Mouse (Mus musculus) regulatory T cell (primary cell): Measurements from ENCODE around the gene Lefty1.
"Not testable (repeated sequence)": the region's sequence is repeated elsewhere in the genome, so short reads cannot be mapped to it uniquely, and the experiment has no call there.

Source experiments
- in situ Hi-C: fragments of 300-600 bp; cut with MboI, MseI; formaldehyde crosslinking; loops from one replicate; pipeline ENCODE4 v1.15.1; 2025; ENCODE audit warnings: high pct_unique_total_duplicates

Lefty1 gene

DNA sequence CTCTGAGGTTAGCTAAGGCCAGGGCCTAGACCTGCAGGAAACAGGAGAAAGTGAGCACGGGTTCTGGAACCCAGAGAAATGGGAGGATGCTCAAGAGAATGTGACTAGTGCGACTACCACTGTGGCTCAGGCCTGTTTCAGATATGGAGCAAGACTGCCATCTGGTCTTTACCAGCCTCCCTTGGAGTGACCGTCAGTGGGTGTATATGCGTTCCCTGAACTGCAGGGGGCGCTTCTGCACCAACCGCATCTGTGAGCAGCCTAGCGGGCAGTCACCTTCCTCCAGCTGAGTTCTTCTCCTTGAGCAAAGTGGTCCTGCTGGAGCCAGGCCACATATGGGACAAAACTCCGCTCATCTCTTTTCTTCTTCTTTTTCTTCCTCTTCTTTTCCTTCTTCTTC is 15.1 kb upstream of the Lefty1 start:
- in situ Hi-C loops, result no loop called here

DNA sequence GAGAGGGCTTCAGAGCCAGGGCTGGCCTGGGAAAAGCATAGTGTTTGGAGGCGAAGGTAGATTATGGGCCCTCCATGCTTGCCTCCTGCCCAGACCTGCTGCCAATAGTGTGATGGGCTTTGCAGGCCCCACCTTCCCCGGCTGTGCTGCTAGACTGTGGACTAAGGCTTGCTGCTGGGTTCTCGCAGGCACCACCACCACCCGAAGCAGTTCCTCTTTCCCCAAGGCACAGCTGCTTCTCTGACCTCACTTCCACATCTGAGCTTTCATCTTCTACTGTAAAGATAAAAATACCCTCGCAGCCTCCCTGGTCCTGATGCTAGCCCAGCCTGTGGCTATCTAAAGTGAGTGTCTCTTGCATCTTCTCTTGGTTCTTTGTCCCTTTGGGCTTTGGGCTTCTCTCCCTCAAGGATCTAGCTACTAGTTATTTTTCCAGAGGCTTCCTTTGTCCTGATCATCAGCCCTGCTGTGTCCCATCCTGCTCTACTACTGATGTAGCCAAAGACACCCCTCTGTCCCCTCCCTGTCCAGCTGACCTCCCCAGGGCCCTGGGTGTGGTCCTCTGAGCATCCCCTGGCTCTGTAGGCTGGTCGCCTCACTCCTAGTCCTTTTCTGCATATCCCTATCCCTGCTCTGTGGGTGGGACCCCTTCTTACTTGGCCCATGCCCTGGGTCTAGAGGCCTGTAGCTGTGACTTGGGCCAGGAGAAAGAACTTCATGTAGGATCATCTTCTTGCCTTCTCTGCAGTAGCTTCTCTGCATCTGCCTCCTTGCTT is 12.4 kb upstream of the Lefty1 start:
- in situ Hi-C loops, result no loop called here

DNA sequence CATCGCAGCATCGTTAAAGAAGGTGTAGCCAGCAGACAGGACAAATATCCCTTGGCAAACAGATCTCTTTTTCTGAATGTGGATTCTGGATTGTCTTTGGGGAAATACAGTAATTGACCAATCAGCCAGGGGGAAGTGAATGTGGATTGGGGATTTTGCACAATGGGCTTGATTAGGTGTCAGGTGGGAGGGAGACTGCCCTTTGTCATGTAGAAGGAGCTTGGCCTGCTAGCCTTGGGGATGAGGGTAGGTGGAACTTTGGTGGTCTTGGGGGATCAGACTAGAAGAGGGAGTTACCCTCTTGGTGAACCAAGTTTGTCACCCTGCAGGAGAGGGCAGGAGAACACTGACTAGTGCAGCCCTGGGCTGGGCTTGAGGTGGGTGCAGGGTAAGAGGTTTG is 10.1 kb upstream of the Lefty1 start:
- in situ Hi-C loops, result no loop called here

DNA sequence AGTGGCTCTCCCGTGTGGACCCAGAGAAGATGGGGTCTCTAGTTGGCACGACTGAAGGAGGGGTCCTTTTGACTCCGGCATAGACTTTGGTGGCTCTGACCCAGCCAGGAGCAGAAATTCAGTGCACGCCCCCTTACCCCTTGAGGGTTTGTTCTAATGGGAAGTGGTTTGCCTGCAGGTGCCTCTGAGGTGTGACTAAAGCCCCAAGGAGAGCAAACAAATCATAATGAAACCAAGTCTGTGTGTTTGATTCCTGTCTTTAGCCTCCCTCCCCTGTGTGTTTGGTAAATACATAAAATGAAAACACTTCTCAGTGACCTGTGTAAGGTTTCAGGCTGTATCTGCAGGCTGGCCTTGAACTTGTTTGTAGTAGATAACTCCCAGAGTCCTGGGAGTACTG is 8.5 kb upstream of the Lefty1 start:
- in situ Hi-C loops, result no loop called here

DNA sequence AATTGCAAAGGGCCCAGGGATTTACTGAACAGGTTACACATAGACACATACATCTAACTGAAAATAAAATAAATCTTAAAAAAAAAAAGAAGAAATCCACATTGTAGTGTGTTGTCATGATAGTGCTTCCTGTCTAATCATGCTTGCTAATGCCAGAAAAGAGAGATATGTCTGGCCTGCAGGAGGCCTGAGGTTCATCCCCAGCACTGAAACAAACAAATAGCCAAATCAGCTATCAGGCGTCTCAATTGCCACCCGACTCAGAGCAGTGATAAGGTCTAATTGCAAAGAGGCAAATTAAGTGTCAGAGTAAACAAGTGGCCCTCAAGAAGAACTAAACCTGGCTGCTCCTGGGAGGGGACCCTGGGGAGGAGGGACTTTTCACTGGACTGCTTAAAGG is 5.2 kb upstream of the Lefty1 start:
- in situ Hi-C loops, result no loop called here

DNA sequence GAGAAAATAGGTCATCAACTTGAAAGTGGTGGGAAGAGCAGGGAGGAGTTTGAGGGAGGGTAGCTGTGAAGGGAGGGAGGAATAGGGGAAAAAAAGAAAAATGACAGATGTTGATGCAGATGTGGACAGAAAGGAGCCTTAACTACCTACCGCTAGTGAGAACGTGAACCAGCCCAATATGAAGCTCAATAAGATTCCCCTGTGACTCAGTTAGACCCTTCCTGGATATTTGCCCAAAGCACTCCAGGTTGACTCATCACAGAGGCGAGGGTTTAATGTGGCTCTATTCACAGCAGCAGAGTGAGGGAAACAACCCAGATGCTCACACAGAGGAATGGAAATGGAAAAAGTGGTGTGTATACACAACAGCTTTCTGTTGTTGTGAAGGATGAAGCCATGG is 3.7 kb upstream of the Lefty1 start:
- in situ Hi-C loops, result no loop called here

DNA sequence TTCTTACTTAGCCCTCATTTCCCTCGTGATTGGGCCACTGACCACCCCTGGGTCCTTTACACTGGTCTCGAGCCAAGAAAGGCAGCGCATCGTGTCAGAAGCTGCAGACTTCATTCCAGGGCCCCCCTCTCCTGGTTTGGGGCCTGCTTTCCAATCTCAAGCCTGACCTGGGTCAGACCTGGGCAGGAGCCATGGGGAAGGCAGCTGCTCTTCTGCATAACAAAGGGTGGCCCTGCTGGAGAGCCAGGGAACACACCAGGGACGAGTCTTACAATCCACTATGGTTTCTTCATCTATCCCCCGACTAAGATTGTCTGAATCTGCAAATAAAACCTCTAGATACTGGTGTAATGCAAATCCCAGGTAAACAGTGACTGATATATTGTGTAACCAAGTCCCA is 1.2 kb upstream of the Lefty1 start:
- in situ Hi-C loops, result no loop called here

DNA sequence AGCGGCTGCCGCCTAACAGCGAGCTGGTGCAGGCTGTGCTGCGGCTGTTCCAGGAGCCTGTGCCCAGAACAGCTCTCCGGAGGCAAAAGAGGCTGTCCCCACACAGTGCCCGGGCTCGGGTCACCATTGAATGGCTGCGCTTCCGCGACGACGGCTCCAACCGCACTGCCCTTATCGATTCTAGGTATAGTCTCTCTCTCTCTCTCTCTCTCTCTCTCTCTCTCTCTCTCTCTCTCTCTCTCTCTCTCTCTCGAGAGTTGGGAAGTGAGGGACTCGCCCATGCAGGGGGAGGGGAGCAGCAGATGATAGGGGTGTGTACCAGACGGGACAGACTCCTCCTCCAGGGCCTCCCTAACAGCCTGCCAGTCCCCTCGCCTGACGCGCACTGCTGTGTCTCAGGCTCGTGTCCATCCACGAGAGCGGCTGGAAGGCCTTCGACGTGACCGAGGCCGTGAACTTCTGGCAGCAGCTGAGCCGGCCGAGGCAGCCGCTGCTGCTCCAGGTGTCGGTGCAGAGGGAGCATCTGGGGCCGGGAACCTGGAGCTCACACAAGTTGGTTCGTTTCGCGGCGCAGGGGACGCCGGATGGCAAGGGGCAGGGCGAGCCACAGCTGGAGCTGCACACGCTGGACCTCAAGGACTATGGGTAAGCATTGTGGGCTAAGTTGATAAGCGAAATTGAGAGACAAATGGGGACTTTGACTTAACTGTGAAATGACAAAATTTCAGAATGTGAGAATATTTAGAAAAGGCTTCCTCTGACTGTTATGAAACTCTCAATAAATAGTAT is 2.0 kb downstream of the Lefty1 start:
- in situ Hi-C loops, result not testable (repeated sequence)

DNA sequence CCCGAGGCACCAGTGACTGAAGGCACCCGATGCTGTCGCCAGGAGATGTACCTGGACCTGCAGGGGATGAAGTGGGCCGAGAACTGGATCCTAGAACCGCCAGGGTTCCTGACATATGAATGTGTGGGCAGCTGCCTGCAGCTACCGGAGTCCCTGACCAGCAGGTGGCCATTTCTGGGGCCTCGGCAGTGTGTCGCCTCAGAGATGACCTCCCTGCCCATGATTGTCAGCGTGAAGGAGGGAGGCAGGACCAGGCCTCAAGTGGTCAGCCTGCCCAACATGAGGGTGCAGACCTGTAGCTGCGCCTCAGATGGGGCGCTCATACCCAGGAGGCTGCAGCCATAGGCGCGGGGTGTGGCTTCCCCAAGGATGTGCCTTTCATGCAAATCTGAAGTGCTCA is 2.8 kb downstream of the Lefty1 start:
- in situ Hi-C loops, result not testable (repeated sequence)

DNA sequence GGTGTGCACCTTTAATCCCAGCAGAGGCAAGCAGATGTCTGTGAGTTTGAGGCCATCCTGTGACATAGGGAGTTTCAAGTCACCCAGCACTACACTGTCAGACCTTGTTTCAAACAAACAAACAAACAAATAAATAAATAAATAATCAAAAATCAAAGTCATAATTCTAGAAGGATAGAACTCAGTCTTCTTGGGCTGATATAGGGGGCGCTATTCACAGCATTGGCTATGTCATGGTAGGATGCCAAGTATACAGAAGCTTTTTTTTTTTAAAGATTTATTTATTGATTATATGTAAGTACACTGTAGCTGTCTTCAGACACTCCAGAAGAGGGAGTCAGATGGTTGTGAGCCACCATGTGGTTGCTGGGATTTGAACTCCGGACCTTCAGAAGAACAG is 4.0 kb downstream of the Lefty1 start:
- in situ Hi-C loops, result not testable (repeated sequence)

DNA sequence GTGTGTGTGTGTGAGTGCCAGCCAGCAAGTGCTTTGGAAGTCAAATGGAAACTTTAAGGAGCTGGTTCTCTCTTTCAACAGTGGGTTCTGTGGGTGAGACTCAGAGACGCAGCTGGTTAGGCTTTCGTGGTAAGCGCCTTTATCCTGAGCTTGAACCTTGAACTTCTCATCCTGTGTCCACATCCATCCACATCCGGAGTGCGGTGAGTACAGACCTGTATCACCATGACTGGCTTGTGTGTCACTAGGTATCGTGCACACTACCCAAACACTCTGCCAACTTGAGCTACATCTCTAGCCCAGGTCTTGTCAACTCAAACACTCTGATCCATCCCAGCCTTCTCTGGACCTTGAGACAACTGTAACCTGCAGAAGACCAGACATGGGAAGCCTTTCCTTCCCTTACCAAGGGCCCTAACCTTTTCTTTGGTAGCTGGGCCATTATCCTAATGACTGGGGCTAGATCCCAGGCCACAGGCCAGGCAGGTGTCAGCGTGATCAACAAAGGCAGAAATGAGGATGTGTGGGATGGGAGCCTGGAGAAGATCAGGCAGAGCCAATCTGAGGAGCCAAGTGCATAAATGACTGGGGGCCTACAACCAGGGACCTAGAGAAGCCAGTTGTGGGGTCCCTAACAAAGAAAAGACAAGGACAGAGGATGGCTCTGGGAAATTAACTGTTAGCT is 6.1 kb downstream of the Lefty1 start:
- in situ Hi-C loops, result no loop called here

DNA sequence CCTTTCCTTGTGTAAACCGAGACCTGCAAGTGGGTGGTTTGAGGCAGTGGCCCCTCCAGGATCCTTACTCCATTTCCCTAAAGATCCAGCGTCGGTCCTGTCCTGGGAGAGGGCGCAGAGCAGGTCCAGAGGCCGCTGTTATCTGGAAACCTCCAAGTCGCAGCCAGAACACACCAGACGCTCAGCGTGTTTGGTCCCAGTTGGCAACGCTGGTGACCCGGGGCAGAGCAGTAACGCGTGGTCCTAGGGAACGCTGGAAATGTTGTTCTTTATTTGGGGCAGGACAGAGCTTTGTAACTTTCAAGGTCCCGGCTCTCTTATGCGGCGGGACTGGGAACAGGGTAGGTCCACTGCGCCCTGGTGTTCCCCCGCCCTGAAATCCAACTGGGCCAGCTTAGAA is 6.9 kb downstream of the Lefty1 start:
- in situ Hi-C loops, result no loop called here

DNA sequence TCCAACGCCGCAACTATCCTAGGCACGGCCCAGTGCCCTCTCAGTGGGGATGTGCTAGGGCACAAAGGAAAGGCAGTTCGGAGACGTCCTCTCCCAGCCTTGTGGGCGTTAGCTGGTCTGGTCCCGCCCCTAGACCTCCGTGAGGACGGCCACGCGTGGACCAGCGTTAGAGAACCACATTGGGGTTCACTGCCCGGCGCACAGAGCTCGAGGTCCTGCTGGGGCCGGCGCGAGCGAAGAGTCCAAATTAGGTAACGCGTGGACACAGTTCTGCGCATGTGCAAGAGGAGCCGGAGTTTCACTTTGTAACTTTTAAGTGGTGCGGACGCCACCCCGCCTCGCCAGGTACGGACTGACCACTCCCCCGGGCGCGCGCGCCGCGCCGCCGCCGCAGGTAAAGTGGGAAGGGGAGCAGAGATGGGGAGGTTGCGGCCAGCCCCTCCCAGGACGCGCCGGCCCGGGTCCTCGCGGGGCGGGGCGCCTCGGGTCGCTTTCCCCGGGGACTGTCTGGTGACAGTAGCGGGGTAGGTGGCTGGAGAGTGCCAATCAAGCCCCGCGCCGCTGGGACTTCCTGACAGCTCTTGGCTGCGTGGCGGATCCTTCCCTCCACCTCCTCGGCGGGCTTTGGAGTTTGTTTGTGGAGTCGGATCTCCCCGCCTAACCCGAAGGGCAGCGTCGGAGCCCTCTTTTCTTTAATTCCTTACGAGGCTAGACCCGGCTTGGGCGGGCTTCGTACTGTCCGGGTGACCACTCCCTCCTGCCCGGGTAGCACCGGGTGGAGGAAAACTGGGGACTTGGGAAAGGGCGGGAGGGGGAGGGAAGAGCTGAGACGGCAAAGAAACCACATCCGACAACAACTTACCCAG is 7.6 kb downstream of the Lefty1 start, which contains the start of gene Tmem63a:
Tmem63a (plus strand) TSS at position 179 of the 866 bp plus-strand sequence.
- in situ Hi-C loops, result no loop called here

DNA sequence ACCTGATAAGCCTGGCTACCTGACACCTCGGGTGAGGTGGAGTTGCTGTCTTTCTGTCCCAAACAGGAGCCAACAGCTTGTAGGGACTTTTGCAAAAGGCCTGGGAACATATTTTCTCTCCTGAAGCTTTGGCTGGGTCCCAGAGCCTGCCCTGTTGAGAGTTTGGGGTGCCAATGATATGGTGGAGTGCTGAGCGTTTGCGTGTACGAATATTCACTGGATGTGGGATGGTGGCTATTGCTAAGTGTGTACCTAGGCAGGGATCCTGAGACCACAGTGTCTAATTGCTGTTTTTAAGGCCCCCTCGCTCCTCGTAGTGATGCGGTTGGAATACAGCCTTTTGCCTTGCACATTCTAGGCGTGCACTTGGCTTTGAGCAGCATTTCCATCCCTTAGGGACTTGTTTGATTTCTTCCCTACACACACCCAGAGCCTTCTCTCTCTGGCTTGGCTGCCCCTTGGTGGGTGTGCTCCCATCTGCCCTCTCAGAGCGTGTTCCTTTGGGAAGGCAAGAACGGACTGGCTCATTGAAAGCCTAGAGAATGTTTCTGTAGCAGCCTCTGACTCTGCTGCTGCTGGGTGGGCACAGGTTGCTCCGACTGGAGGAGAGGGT is 8.3 kb downstream of the Lefty1 start:
- in situ Hi-C loops, result no loop called here

DNA sequence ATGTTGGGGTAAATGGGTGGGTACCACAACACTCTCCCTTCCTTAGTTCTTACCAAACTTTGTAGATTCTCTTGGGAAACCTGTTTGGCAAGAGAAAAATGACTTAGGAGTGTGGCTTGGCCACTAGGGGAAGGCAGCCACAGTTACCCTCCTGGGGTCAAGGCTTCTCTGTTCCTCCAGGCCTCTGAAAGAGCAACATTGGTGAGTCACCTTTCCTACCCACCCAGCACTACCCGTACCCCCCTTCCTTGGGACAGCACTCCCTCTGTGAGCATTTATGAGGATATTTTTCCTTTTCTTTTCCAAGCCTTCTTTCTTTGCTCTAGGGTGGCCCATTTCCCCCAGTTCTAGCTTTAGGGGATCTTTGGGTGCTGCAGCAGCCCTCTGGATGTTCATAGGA is 9.1 kb downstream of the Lefty1 start:
- in situ Hi-C loops, result no loop called here

DNA sequence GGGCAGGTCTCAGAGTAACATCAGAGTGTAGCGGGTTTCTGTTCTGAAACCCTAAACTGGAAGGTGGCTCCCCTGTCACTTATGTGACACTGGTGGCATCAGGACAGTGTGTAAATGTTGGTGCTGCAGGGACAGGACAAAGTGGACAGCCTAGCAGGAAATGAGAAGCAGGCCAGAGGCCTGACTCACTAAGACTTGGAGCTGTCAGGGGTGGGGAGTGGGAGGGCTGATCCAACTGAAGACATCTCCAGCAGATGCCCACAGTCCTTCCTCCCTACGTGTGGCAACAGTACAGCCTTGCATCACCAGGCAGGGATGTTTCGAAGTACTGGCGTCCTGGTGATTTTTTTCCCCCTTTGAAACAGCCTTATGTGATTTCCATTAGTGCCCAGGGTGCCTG is 9.7 kb downstream of the Lefty1 start:
- in situ Hi-C loops, result no loop called here

DNA sequence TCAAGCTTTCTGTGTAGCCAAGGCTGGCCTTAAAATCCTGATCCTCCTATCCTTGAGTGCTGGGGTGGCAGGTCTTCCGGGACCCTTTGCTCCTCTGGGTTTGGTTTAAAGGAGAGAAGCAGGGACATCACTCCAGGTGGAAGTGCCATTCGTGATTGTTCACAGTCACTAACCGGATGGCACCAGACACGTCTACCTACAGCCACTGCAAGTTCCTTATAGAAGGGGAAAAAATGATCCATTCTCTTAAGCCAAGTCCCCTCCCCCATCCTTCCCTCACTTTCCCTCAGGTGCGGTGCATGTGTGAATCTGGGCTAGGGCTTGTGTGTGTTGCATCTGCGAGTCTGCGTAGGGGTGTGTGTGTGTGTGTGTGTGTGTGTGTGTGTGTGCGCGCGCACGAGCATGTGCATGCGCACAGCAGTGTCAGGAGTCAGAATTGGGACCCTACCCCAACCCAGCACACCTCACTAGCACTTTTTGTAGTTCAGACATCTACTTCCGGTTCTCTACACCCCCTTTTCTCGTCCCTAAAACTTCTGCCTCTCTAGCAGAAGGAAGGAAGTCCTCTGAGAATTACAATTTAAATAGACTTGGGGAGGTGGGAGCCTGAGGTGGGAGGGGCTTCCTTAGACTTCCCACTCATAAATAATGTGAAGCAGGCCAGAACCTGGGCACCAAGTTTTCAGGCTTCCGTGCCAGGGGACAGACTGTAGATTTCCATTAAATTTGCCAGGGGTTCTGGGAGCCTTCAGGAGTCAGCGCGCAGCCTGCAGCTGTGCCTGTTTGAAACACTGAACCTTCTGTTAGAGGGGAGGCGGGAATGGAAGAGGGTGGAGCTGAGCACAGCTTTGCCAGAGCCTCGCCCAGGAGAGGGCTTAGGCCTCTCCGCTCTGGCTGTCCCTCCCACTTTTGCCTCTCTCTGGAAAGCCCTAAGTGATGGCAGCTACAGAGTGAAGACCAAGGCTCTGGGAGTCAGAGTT is 10.5 kb downstream of the Lefty1 start:
- in situ Hi-C loops, result no loop called here

DNA sequence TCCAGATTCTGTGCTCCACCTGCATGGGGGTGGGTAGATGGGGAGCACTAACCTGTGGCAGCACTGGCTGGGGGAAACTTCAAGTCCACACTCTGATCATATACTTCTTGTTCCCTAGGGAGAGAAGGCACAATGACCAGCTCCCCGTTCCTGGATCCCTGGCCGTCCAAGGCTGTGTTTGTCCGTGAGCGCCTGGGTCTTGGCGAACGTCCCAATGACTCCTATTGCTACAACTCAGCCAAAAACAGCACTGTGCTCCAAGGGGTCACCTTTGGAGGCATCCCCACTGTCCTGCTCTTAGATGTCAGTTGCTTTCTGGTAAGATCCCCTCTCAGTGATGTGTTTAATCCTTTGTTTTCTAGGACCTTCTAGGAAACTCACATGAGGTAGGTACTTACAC is 11.6 kb downstream of the Lefty1 start:
- in situ Hi-C loops, result no loop called here

DNA sequence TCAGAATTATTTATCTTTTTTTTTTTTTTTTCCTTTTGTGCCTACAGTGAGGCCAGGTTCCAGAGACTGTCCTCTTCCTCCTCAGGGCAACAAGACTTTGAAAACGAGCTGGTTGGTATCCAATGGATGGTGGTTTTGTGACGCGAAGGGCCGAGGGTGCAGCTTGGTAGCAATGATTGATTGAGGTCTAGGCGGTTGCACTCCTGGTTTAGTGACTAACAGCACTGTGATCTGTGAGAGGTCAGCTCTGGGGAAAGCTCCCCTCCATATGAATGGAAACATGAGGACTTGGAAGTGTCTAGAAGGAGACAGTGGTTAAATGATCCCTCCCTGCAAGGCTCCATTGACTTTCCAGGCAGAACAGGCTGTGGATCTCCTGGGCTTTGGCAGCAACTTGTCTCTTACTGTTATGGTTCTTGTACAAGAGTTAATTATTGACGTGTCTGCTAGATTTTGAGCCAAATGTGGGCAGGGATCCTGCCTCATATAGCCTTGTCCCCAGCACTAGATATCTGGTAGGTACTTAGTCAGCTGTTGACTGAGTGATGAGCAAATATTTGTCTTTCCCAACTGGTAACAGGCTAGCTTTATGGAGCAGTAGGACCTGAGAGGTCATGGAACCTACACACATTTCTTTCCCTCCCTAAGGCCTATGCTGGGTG is 17.4 kb downstream of the Lefty1 start:
- in situ Hi-C loops, result no loop called here
